11 mouse cellular contexts compared by ENCODE assay signal in genomic region chr1:75749665-75750221, GRCm38 (mm10).
A peak's percentile ranks its signal among the peaks of the same experiment; 100 is the strongest.
DNase-seq lines count a peak whose midpoint lies in the region; ATAC-seq and TF ChIP-seq lines count a peak whose summit lies in the region.
"Had no signal": no experiment of that assay in that cellular context is flagged by ENCODE, and none has a peak within 500 bp of the region (broad histone marks: within the 10 kb centered on the region; RNA-seq: fewer than 3 reads in every experiment).

No protein-coding gene starts in this region.

- no peaks in the 10 kb centered on the region for H3K36me3 ChIP-seq in heart, embryonic 12.5 days
- no peaks in the 10 kb centered on the region for H3K36me3 ChIP-seq in heart, embryonic 10.5 days
- no peaks in the 10 kb centered on the region for H3K36me3 ChIP-seq in forebrain, embryonic 14.5 days (ENCODE audit: control insufficient read depth, insufficient read depth, low read length)

- 0 out of 2 replicates have a peak overlapping the region, but pooled peaks have one; percentile 5 for H3K4me2 ChIP-seq in heart, embryonic 12.5 days
- 0 out of 2 replicates have a peak overlapping the region, but pooled peaks have one; percentile 20 for H3K4me2 ChIP-seq in forebrain, embryonic 14.5 days (ENCODE audit: low read length)

- TF ChIP-seq CTCF in brain, embryonic 14.5 days (IDR thresholded peaks at IDR 0.05; ENCODE audit: borderline replicate concordance, extremely low read depth, insufficient read depth, insufficient read length): no peak

- 0 out of 2 replicates have a peak, but pooled peaks cover 3% of the 10 kb centered on the region for H3K9me3 ChIP-seq in heart, embryonic 12.5 days (replicated peaks)
- H3K9me3 ChIP-seq in heart, embryonic 10.5 days: no peaks in the 10 kb centered on the region
- no peaks in the 10 kb centered on the region for H3K9me3 ChIP-seq in forebrain, embryonic 14.5 days (replicated peaks; ENCODE audit: control insufficient read depth, low read length)

- no peak for DNase-seq in heart, embryonic 10.5 days (ENCODE audit: low spot score)
- peak; percentile 83 for DNase-seq in brain, embryonic 14.5 days (ENCODE audit: low read depth)
- peak; percentile 74 for DNase-seq in forebrain, embryonic 14.5 days (ENCODE audit: low spot score)
- DNase-seq in lung, postnatal 10 days: peak; percentile 15
- no peak for DNase-seq in adrenal gland, postnatal 4 days (ENCODE audit: low spot score in 2 of 2)
- no peak for DNase-seq in spleen, postnatal 10 days (ENCODE audit: low spot score in 2 of 2)
- DNase-seq: cerebellum, adult 18-20 months; retina, postnatal 1 day; thymus, adult 2 months had no signal

- H3K27ac ChIP-seq in heart, embryonic 12.5 days (ENCODE audit: poor library complexity, severe bottlenecking): no peak overlapping the region
- H3K27ac ChIP-seq in heart, embryonic 10.5 days: no peak overlapping the region
- H3K27ac ChIP-seq in forebrain, embryonic 14.5 days (ENCODE audit: low read depth, low read length): no peak overlapping the region

- no peaks in the 10 kb centered on the region for H3K27me3 ChIP-seq in heart, embryonic 12.5 days (replicated peaks)
- no peaks in the 10 kb centered on the region for H3K27me3 ChIP-seq in heart, embryonic 10.5 days (ENCODE audit: insufficient read depth, poor library complexity, severe bottlenecking)
- H3K27me3 ChIP-seq in forebrain, embryonic 14.5 days (replicated peaks; ENCODE audit: control insufficient read depth, insufficient read depth, low read length): no peaks in the 10 kb centered on the region

- 0 out of 2 replicates have a peak, but pooled peaks cover 2% of the 10 kb centered on the region for H3K4me1 ChIP-seq in heart, embryonic 12.5 days (replicated peaks)
- H3K4me1 ChIP-seq in heart, embryonic 10.5 days: no peaks in the 10 kb centered on the region
- peaks cover 10% of the 10 kb centered on the region for H3K4me1 ChIP-seq in forebrain, embryonic 14.5 days (ENCODE audit: control insufficient read depth, insufficient read depth, low read length)

- H3K9ac ChIP-seq in heart, embryonic 12.5 days: no peak overlapping the region
- H3K9ac ChIP-seq in forebrain, embryonic 14.5 days (ENCODE audit: low read length): no peak overlapping the region

- no peak for ATAC-seq in heart, embryonic 12.5 days (ENCODE audit: insufficient number of reproducible peaks, low FRiP score)
- peak; percentile 87 for ATAC-seq in forebrain, embryonic 14.5 days
- no peak for ATAC-seq in erythroblast, adult 5-6 weeks (replicated peaks; ENCODE audit: low FRiP score, poor library complexity, severe bottlenecking)

- TF ChIP-seq POLR2A in brain, embryonic 14.5 days (IDR thresholded peaks at IDR 0.05; ENCODE audit: borderline replicate concordance, extremely low read depth, insufficient read depth, insufficient read length, poor library complexity, severe bottlenecking): no peak

- WGBS in heart, embryonic 12.5 days: 61% methylated on average over 10 of the region's 10 CpGs
- 69% methylated on average over 10 of the region's 10 CpGs for WGBS in heart, embryonic 10.5 days
- 15% methylated on average over 10 of the region's 10 CpGs for WGBS in forebrain, embryonic 14.5 days

- H3K4me3 ChIP-seq in heart, embryonic 12.5 days: no peak overlapping the region
- H3K4me3 ChIP-seq in heart, embryonic 10.5 days: no peak overlapping the region
- H3K4me3 ChIP-seq in forebrain, embryonic 14.5 days (ENCODE audit: low read depth, low read length): no peak overlapping the region

Comparison
In these comparisons a context has a peak if more than half of its experiments do, and no peak if none do; other contexts are left out.
1. DNase-seq: peak in brain, embryonic 14.5 days (single experiment), forebrain, embryonic 14.5 days (single experiment) and lung, postnatal 10 days (single experiment); none in heart, embryonic 10.5 days (single experiment), adrenal gland, postnatal 4 days (0 of 2) and spleen, postnatal 10 days (0 of 2).